ENCODE assay signal across 9 mouse cellular contexts in genomic region chr11:112810447-112811151, GRCm38 (mm10). TPM values are rescaled to one million over a fixed set of nuclear protein-coding genes. Genes with fewer than 3 reads are reported as not detected.
DNase-seq lines count a peak whose midpoint lies in the region; ATAC-seq and TF ChIP-seq lines count a peak whose summit lies in the region.
"Had no signal": no experiment of that assay in that cellular context is flagged by ENCODE, and none has a peak within 500 bp of the region (broad histone marks: within the 10 kb centered on the region; RNA-seq: fewer than 3 reads in every experiment).

No protein-coding gene starts in this region.

- H3K9ac ChIP-seq in heart, embryonic 16.5 days (ENCODE audit: low read length) = no peak overlapping the region
- no peak overlapping the region for H3K9ac ChIP-seq in heart, adult 2 months (ENCODE audit: low read depth, low read length)
- no peak overlapping the region for H3K9ac ChIP-seq in embryonic facial prominence, embryonic 13.5 days
- peak overlapping the region; percentile 39; the same call in 1 of the 2 replicates for H3K9ac ChIP-seq in intestine, embryonic 16.5 days (ENCODE audit: low read depth, low read length)
- peak overlapping the region; percentile 22; the same call in 1 of the 2 replicates for H3K9ac ChIP-seq in midbrain, embryonic 11.5 days (ENCODE audit: low read length)

- intact Hi-C loops in heart, adult 2 months (cut with DNase I) = no loop called here

- ATAC-seq in heart, embryonic 16.5 days (replicated peaks; ENCODE audit: extremely low read depth, insufficient read depth, low FRiP score) = 0 out of 2 replicates have a peak, but pooled peaks have one; percentile 28
- ATAC-seq in embryonic facial prominence, embryonic 13.5 days (ENCODE audit: insufficient number of reproducible peaks, insufficient read depth, low FRiP score, low TSS enrichment, low read depth) = no peak
- peak; percentile 72 for ATAC-seq in intestine, embryonic 16.5 days
- ATAC-seq in midbrain, embryonic 11.5 days (ENCODE audit: low FRiP score) = peak; percentile 47

- H3K36me3 ChIP-seq in heart, embryonic 16.5 days (ENCODE audit: control insufficient read depth, insufficient read depth) = no peaks in the 10 kb centered on the region
- H3K36me3 ChIP-seq in heart, adult 2 months (ENCODE audit: control insufficient read depth, insufficient read depth, low read length) = no peaks in the 10 kb centered on the region
- no peaks in the 10 kb centered on the region for H3K36me3 ChIP-seq in embryonic facial prominence, embryonic 13.5 days
- no peaks in the 10 kb centered on the region for H3K36me3 ChIP-seq in intestine, embryonic 16.5 days (ENCODE audit: control insufficient read depth, insufficient read depth, low read length)
- H3K36me3 ChIP-seq in midbrain, embryonic 11.5 days (ENCODE audit: control insufficient read depth, insufficient read depth, low read length) = no peaks in the 10 kb centered on the region

- WGBS in heart, embryonic 16.5 days = 2% methylated on average over 17 of the region's 17 CpGs
- WGBS in heart, adult 2 months = 5% methylated on average over 17 of the region's 17 CpGs
- 4% methylated on average over 17 of the region's 17 CpGs for WGBS in embryonic facial prominence, embryonic 13.5 days
- WGBS in intestine, embryonic 16.5 days = 3% methylated on average over 17 of the region's 17 CpGs
- WGBS in midbrain, embryonic 11.5 days = 2% methylated on average over 17 of the region's 17 CpGs

- peaks cover 6% of the 10 kb centered on the region; the same call in 1 of the 2 replicates for H3K4me1 ChIP-seq in heart, embryonic 16.5 days (ENCODE audit: control insufficient read depth, insufficient read depth, low read length)
- no peaks in the 10 kb centered on the region for H3K4me1 ChIP-seq in heart, adult 2 months (ENCODE audit: control insufficient read depth, insufficient read depth, low read length)
- peaks cover 27% of the 10 kb centered on the region for H3K4me1 ChIP-seq in embryonic facial prominence, embryonic 13.5 days
- peaks cover 23% of the 10 kb centered on the region for H3K4me1 ChIP-seq in intestine, embryonic 16.5 days (ENCODE audit: control insufficient read depth, insufficient read depth, low read length)
- peaks cover 28% of the 10 kb centered on the region for H3K4me1 ChIP-seq in midbrain, embryonic 11.5 days (ENCODE audit: control insufficient read depth, insufficient read depth, low read length)

- TF ChIP-seq CTCF in heart, adult 2 months (IDR thresholded peaks at IDR 0.05) = no peak

- peak overlapping the region; percentile 45 for H3K4me3 ChIP-seq in heart, embryonic 16.5 days (ENCODE audit: low read length)
- no peak overlapping the region for H3K4me3 ChIP-seq in heart, adult 2 months
- peak overlapping the region; percentile 23 for H3K4me3 ChIP-seq in embryonic facial prominence, embryonic 13.5 days
- H3K4me3 ChIP-seq in intestine, embryonic 16.5 days (ENCODE audit: low read length) = peak overlapping the region; percentile 20
- H3K4me3 ChIP-seq in midbrain, embryonic 11.5 days (ENCODE audit: low read depth, low read length) = peak overlapping the region; percentile 16

- no peaks in the 10 kb centered on the region for H3K9me3 ChIP-seq in heart, embryonic 16.5 days (replicated peaks; ENCODE audit: control insufficient read depth, low read length)
- H3K9me3 ChIP-seq in embryonic facial prominence, embryonic 13.5 days = no peaks in the 10 kb centered on the region
- H3K9me3 ChIP-seq in intestine, embryonic 16.5 days (ENCODE audit: control insufficient read depth, low read length) = no peaks in the 10 kb centered on the region
- no peaks in the 10 kb centered on the region for H3K9me3 ChIP-seq in midbrain, embryonic 11.5 days (ENCODE audit: control insufficient read depth, low read length)

- peaks cover 20% of the 10 kb centered on the region for H3K27me3 ChIP-seq in heart, embryonic 16.5 days (ENCODE audit: control insufficient read depth, insufficient read depth, low read length)
- H3K27me3 ChIP-seq in heart, adult 2 months (ENCODE audit: control insufficient read depth, insufficient read depth, low read length) = peaks cover 2% of the 10 kb centered on the region; the same call in 1 of the 2 replicates
- peaks cover 46% of the 10 kb centered on the region for H3K27me3 ChIP-seq in embryonic facial prominence, embryonic 13.5 days
- H3K27me3 ChIP-seq in intestine, embryonic 16.5 days (replicated peaks; ENCODE audit: control insufficient read depth, insufficient read depth, low read length) = no peaks in the 10 kb centered on the region
- H3K27me3 ChIP-seq in midbrain, embryonic 11.5 days (ENCODE audit: control insufficient read depth, insufficient read depth, low read length) = no peaks in the 10 kb centered on the region

- H3K79me2 ChIP-seq in heart, adult 2 months (replicated peaks; ENCODE audit: control insufficient read depth, insufficient read depth, low read length) = no peaks in the 10 kb centered on the region

- TF ChIP-seq EP300 in heart, adult 2 months (IDR thresholded peaks at IDR 0.05; ENCODE audit: insufficient read depth, low read depth, low read length) = no peak

- TF ChIP-seq POLR2A in heart, adult 2 months (IDR thresholded peaks at IDR 0.05; ENCODE audit: insufficient read depth, low read depth, low read length) = no peak

- peak overlapping the region; percentile 61 for H3K4me2 ChIP-seq in heart, embryonic 16.5 days (ENCODE audit: low read depth, low read length)
- H3K4me2 ChIP-seq in embryonic facial prominence, embryonic 13.5 days = peak overlapping the region; percentile 57
- H3K4me2 ChIP-seq in intestine, embryonic 16.5 days (ENCODE audit: low read depth, low read length) = peak overlapping the region; percentile 54
- peak overlapping the region; percentile 44 for H3K4me2 ChIP-seq in midbrain, embryonic 11.5 days

- no peak overlapping the region for H3K27ac ChIP-seq in heart, embryonic 16.5 days (ENCODE audit: low read length)
- no peak overlapping the region for H3K27ac ChIP-seq in heart, adult 2 months
- no peak overlapping the region for H3K27ac ChIP-seq in embryonic facial prominence, embryonic 13.5 days
- H3K27ac ChIP-seq in intestine, embryonic 16.5 days (ENCODE audit: low read length) = no peak overlapping the region
- peak overlapping the region; percentile 17; the same call in 1 of the 2 replicates for H3K27ac ChIP-seq in midbrain, embryonic 11.5 days (ENCODE audit: low read depth, low read length)

- DNase-seq in heart, adult 2 months = no peak
- DNase-seq in midbrain, embryonic 11.5 days (ENCODE audit: low spot score, missing footprints) = peak; percentile 96
- no peak for DNase-seq in thymus, postnatal 14 days
- DNase-seq in urinary bladder, postnatal 36 days (ENCODE audit: low spot score in 2 of 2) = no peak
- DNase-seq in frontal cortex, postnatal 25 days (ENCODE audit: low spot score in 2 of 2) = no peak

RNA-seq across cellular contexts. Expression of gene Sox9, which starts 28.6 kb away (rescaled TPM):
- 19.9 and 20.0 TPM in 2 replicates for polyA plus RNA-seq in heart, embryonic 16.5 days (2015; fragmentation: Nextera tagmentation; extraction: Ambion mirVana)
- 1 to 10 TPM; 1.3 to 1.5 TPM for total RNA-seq in heart, adult 2 months (2021)
- 1.9 and 2.7 TPM in 2 replicates for polyA plus RNA-seq in heart, adult 2 months (2012; rRNA removed)
- 108 and 155 TPM in 2 replicates for polyA plus RNA-seq in embryonic facial prominence, embryonic 13.5 days (2015; fragmentation: Nextera tagmentation; extraction: Ambion mirVana)
- polyA plus RNA-seq in intestine, embryonic 16.5 days (2015; fragmentation: Nextera tagmentation; extraction: Ambion mirVana) = 25.5 and 26.5 TPM in 2 replicates
- 106 and 107 TPM in 2 replicates for polyA plus RNA-seq in midbrain, embryonic 11.5 days (2014; fragmentation: Nextera tagmentation; extraction: Ambion mirVana)
- total RNA-seq: hematopoietic stem cell, adult 5-6 weeks had no signal

Comparison
In these comparisons a context has a peak if more than half of its experiments do, and no peak if none do; other contexts are left out.
1. H3K9ac ChIP-seq: peak in intestine, embryonic 16.5 days (single experiment) and midbrain, embryonic 11.5 days (single experiment); none in heart, embryonic 16.5 days (single experiment), heart, adult 2 months (single experiment) and embryonic facial prominence, embryonic 13.5 days (single experiment).
2. Peak in every context shown above with its lines, with median percentiles within 50 percentile points of each other: H3K4me2 ChIP-seq.